Mouse (Mus musculus): ENCODE results near the gene Alg14. TPM values are rescaled to one million over a fixed set of nuclear protein-coding genes. Genes with fewer than 3 reads are reported as not detected.

Alg14 gene
- polyA plus RNA-seq, 1 experiment from 2014 or later, result 15.0 TPM

DNA sequence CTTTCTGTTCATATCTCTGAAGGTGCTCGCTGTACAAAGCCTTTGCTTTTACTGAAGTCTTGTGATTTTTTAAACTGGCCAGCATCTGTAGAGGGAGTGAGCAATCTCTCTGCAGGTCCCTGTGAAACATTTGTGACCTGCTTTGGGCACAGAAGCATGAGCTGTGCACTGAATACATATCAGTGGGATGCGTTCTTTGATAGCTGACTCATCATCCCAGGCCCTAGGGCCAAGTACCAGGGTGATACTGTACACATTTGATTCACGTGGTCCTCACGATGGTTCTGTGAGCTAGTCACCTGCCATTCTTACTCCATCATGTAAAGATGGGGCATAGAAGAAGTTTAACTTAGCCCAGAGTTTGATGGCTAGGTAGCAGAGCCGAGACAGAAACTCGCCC lies 57.2 kb downstream of the Alg14 start:
- no peak overlapping the region for H3K9ac ChIP-seq (ENCODE audit: low read depth, low read length)

DNA sequence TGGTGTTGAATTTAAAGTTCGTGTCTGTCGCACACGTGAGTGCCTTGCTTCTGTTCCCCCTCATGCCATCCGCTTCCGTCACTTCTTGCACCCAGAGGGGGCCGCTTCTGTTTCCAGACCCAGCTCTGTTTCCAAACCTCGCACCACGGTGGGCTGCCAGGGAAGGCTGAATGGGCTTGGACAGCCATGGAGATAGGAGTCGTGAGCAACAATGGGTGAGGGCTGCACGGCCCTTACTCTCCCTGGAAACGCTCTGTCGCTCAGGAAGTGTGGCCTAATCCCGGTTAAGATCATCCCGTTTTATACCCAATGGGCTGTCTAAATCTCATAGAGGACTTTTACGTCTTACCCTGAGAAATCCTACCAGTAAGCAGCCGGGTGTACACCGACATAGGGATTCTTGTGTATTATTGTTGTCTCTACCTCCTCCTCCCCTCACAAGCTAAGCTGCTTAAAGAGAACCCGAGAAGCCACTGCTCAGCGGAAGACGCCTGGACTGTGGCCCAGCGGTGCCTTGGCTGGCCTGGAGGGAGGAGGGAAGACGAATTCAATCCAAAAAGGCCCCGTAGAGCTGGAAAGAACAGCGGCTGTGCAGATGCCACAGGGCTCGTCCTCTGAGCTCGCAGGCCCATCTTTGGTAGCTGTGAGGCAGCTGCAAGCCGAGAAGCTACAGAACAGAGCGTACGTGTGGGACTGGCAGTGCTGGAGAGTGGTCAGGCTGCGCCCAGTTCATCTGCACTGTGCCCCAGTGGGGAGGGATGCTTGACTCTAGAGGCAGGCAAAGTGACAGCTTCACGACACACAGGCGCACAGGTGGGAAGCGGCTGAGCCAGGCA lies 58.0 kb downstream of the Alg14 start:
- ATAC-seq (ENCODE audit: low read depth), result no peak
- 81% methylated on average over 33 of the region's 33 CpGs for WGBS (ENCODE audit: insufficient replicate concordance)

More for the DNA sequence above, 57.2 kb downstream of the Alg14 start:
- Histone ChIP-seq H3K36me3 (ENCODE audit: control insufficient read depth, insufficient read depth) (no peaks in the 10 kb centered on the region), H3K4me1 (ENCODE audit: control insufficient read depth, low read depth, low read length) (peaks cover 15% of the 10 kb centered on the region), H3K27me3 (ENCODE audit: control insufficient read depth, insufficient read depth, low read depth, low read length) (no peaks in the 10 kb centered on the region), H3K4me3 (ENCODE audit: low read depth, low read length) (no peak overlapping the region), H3K27ac (ENCODE audit: low read length) (no peak overlapping the region), H3K9me3 (replicated peaks; ENCODE audit: control insufficient read depth, low read length) (no peaks in the 10 kb centered on the region), H3K4me2 (ENCODE audit: low read depth, low read length) (no peak overlapping the region)
- 65% methylated on average over 6 of the region's 6 CpGs for WGBS (ENCODE audit: insufficient replicate concordance)
- ATAC-seq (ENCODE audit: low read depth), result no peak

DNA sequence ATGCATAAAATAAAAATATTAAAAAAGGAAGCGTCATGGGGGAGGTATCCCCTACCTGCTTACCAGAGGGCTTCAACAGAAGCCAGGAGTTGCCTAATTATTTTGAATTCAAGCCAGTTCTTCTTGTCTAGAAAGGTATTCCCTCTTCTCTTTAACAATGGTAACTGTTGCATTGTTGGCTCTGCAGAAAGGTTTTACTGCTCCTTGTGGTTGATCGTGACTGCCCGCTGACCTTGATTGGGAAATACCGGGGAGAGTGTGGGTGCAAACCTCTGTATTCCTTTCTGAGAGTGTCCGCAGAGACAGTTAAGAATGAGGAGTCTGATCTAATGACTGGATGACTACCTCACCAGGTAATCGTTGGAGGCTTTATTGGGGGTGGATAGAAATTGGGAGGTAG lies 59.7 kb downstream of the Alg14 start:
- H3K27me3 ChIP-seq (ENCODE audit: control insufficient read depth, insufficient read depth, low read depth, low read length), result no peaks in the 10 kb centered on the region
- 63% methylated on average over 6 of the region's 6 CpGs for WGBS (ENCODE audit: insufficient replicate concordance)
- no peaks in the 10 kb centered on the region for H3K9me3 ChIP-seq (replicated peaks; ENCODE audit: control insufficient read depth, low read length)
- no peak overlapping the region for H3K27ac ChIP-seq (ENCODE audit: low read length)
- ATAC-seq (ENCODE audit: low read depth), result no peak
- peaks cover 4% of the 10 kb centered on the region; the same call in 1 of the 2 replicates for H3K4me1 ChIP-seq (ENCODE audit: control insufficient read depth, low read depth, low read length)
- no peak overlapping the region for H3K4me3 ChIP-seq (ENCODE audit: low read depth, low read length)
- H3K9ac ChIP-seq (ENCODE audit: low read depth, low read length), result no peak overlapping the region
- H3K4me2 ChIP-seq (ENCODE audit: low read depth, low read length), result no peak overlapping the region
- no peaks in the 10 kb centered on the region for H3K36me3 ChIP-seq (ENCODE audit: control insufficient read depth, insufficient read depth)

More for the DNA sequence above, 58.0 kb downstream of the Alg14 start:
- Histone ChIP-seq H3K27me3 (ENCODE audit: control insufficient read depth, insufficient read depth, low read depth, low read length) (no peaks in the 10 kb centered on the region), H3K27ac (ENCODE audit: low read length) (no peak overlapping the region), H3K36me3 (ENCODE audit: control insufficient read depth, insufficient read depth) (no peaks in the 10 kb centered on the region), H3K9me3 (replicated peaks; ENCODE audit: control insufficient read depth, low read length) (no peaks in the 10 kb centered on the region), H3K9ac (ENCODE audit: low read depth, low read length) (no peak overlapping the region), H3K4me1 (ENCODE audit: control insufficient read depth, low read depth, low read length) (peaks cover 9% of the 10 kb centered on the region), H3K4me2 (ENCODE audit: low read depth, low read length) (no peak overlapping the region), H3K4me3 (ENCODE audit: low read depth, low read length) (no peak overlapping the region)

DNA sequence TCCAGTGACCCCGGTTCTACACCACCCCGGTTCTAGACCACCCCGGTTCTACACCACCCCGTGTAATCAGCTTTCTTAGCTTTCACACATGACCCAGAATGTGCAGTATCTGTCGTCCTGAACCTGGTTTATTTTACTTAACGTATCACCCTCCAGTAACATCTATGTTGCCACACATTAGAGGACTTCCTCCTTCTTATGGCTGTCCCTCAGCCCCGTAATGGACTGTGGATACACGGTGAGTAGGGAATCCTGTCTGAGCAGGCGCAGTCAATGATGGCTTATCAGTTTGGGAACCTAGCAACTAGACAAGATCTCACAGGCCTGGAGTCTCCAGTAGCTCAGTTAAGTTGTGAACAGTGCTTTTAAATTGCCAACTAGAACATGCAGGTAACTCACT lies 62.7 kb downstream of the Alg14 start:
- Histone ChIP-seq H3K27me3 (ENCODE audit: control insufficient read depth, insufficient read depth, low read depth, low read length) (no peaks in the 10 kb centered on the region), H3K4me2 (ENCODE audit: low read depth, low read length) (no peak overlapping the region), H3K36me3 (ENCODE audit: control insufficient read depth, insufficient read depth) (no peaks in the 10 kb centered on the region), H3K4me1 (ENCODE audit: control insufficient read depth, low read depth, low read length) (no peaks in the 10 kb centered on the region; the same call in 1 of the 2 replicates), H3K9ac (ENCODE audit: low read depth, low read length) (no peak overlapping the region), H3K27ac (ENCODE audit: low read length) (no peak overlapping the region), H3K9me3 (replicated peaks; ENCODE audit: control insufficient read depth, low read length) (no peaks in the 10 kb centered on the region), H3K4me3 (ENCODE audit: low read depth, low read length) (no peak overlapping the region)
- WGBS (ENCODE audit: insufficient replicate concordance), result 45% methylated on average over 9 of the region's 9 CpGs
- no peak for ATAC-seq (ENCODE audit: low read depth)

DNA sequence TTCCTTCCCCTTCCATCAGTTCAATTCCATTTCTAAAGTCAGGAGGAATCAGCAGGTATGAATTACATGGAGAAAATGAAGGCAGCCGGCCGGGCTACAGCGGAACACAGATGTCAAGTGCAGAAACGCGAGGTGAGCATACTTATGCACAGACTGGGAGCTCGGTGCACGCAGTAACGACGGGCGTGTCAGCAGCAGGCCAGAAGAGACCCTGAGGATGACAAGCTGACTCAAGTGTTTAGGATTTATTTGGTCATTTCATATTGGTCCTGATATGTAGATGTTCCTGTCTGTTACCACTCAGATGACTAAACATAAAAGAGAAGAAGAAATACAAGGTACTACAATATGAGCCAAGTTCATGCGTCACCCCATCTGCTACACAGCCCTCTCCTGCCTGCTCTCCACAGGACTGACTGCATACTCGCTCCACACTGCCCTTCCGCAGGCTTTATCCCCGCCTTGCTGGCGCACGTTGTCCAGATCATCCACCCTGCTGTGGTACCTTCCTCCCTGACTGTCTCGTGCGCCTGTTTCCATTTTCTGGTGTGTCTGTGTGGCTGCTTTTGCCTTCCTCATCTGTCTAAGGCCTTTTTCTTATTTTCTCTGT lies 63.4 kb downstream of the Alg14 start:
- H3K4me2 ChIP-seq (ENCODE audit: low read depth, low read length), result no peak overlapping the region
- H3K9me3 ChIP-seq (replicated peaks; ENCODE audit: control insufficient read depth, low read length), result no peaks in the 10 kb centered on the region
- H3K36me3 ChIP-seq (ENCODE audit: control insufficient read depth, insufficient read depth), result no peaks in the 10 kb centered on the region
- WGBS (ENCODE audit: insufficient replicate concordance), result 74% methylated on average over 18 of the region's 18 CpGs
- no peak overlapping the region for H3K9ac ChIP-seq (ENCODE audit: low read depth, low read length)
- H3K4me3 ChIP-seq (ENCODE audit: low read depth, low read length), result no peak overlapping the region
- no peak for ATAC-seq (ENCODE audit: low read depth)
- H3K27me3 ChIP-seq (ENCODE audit: control insufficient read depth, insufficient read depth, low read depth, low read length), result no peaks in the 10 kb centered on the region
- H3K4me1 ChIP-seq (ENCODE audit: control insufficient read depth, low read depth, low read length), result no peaks in the 10 kb centered on the region; the same call in 1 of the 2 replicates
- no peak overlapping the region for H3K27ac ChIP-seq (ENCODE audit: low read length)

DNA sequence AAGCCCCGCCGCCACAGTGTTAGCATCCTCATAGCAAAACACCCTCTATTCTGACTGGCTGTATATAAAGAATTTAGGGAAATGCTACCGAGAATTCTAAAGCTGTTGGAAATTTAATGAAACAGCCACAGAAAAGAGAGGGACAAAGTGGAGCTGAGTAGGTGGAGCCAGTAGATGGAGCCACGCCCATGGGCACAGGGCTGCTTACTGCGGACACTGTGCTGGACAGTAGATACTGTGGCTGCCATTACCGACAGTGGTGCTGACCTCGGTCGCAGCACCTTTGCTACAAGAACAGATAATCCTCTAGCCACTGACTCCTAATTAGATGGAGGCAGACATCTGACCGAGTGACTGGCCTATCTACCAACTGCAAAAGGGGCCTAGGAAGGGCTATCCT lies 64.0 kb downstream of the Alg14 start:
- no peaks in the 10 kb centered on the region for H3K9me3 ChIP-seq (replicated peaks; ENCODE audit: control insufficient read depth, low read length)
- WGBS (ENCODE audit: insufficient replicate concordance), result 70% methylated on average over 9 of the region's 9 CpGs
- no peaks in the 10 kb centered on the region; the same call in 1 of the 2 replicates for H3K4me1 ChIP-seq (ENCODE audit: control insufficient read depth, low read depth, low read length)
- H3K36me3 ChIP-seq (ENCODE audit: control insufficient read depth, insufficient read depth), result no peaks in the 10 kb centered on the region
- no peak overlapping the region for H3K4me2 ChIP-seq (ENCODE audit: low read depth, low read length)
- no peaks in the 10 kb centered on the region for H3K27me3 ChIP-seq (ENCODE audit: control insufficient read depth, insufficient read depth, low read depth, low read length)
- no peak overlapping the region for H3K4me3 ChIP-seq (ENCODE audit: low read depth, low read length)
- no peak overlapping the region for H3K27ac ChIP-seq (ENCODE audit: low read length)
- no peak for ATAC-seq (ENCODE audit: low read depth)
- H3K9ac ChIP-seq (ENCODE audit: low read depth, low read length), result no peak overlapping the region

DNA sequence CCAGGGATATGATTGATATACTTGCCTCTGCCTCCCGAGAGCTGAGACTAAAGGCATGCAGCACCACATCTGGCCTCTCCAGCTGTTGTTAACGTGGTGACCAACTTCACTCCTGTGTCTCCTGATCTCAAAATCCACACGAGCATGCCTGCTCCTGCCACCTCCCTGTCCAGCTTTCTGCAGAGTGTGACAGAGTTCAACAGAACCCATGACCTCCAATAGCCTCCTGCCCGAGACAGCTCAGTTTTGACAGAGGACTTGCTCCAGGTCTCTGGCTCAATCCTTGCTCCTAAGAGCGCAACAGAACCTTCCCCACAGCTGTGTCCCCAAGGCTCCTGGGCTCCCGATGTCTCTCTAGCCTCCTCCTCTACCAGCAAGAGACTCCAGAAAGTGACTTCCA lies 64.5 kb downstream of the Alg14 start:
- ATAC-seq (ENCODE audit: low read depth), result no peak
- H3K4me3 ChIP-seq (ENCODE audit: low read depth, low read length), result no peak overlapping the region
- no peak overlapping the region for H3K27ac ChIP-seq (ENCODE audit: low read length)
- WGBS (ENCODE audit: insufficient replicate concordance), result 61% methylated on average over 6 of the region's 6 CpGs
- no peaks in the 10 kb centered on the region for H3K9me3 ChIP-seq (replicated peaks; ENCODE audit: control insufficient read depth, low read length)
- no peaks in the 10 kb centered on the region for H3K36me3 ChIP-seq (ENCODE audit: control insufficient read depth, insufficient read depth)
- no peaks in the 10 kb centered on the region; the same call in 1 of the 2 replicates for H3K4me1 ChIP-seq (ENCODE audit: control insufficient read depth, low read depth, low read length)
- no peak overlapping the region for H3K9ac ChIP-seq (ENCODE audit: low read depth, low read length)
- H3K27me3 ChIP-seq (ENCODE audit: control insufficient read depth, insufficient read depth, low read depth, low read length), result no peaks in the 10 kb centered on the region
- H3K4me2 ChIP-seq (ENCODE audit: low read depth, low read length), result no peak overlapping the region

DNA sequence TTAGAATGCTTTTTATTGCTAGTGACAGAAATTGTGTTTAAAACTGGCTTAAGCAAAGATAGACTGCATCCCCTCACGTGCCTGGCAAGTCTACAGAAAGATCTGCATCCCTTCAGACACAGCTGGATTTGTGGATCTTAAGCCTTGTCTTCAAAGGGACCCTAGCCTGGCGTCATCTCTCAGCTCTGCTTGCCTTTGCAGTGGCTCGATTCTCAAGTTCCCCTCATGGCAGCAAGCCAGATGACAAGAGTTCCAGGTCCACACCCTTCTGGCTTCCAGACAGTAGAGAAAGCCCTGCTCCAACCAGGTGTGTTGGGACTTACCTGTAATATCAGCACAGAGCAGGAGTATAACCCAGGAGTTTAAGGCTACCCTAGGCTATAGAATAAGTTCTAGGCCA lies 65.5 kb downstream of the Alg14 start:
- Histone ChIP-seq H3K27ac (ENCODE audit: low read length) (no peak overlapping the region), H3K27me3 (ENCODE audit: control insufficient read depth, insufficient read depth, low read depth, low read length) (no peaks in the 10 kb centered on the region), H3K4me2 (ENCODE audit: low read depth, low read length) (no peak overlapping the region), H3K9ac (ENCODE audit: low read depth, low read length) (no peak overlapping the region), H3K36me3 (ENCODE audit: control insufficient read depth, insufficient read depth) (no peaks in the 10 kb centered on the region), H3K9me3 (replicated peaks; ENCODE audit: control insufficient read depth, low read length) (no peaks in the 10 kb centered on the region), H3K4me1 (ENCODE audit: control insufficient read depth, low read depth, low read length) (no peaks in the 10 kb centered on the region), H3K4me3 (ENCODE audit: low read depth, low read length) (no peak overlapping the region)
- WGBS (ENCODE audit: insufficient replicate concordance), result 68% methylated on average over 3 of the region's 3 CpGs
- no peak for ATAC-seq (ENCODE audit: low read depth)

DNA sequence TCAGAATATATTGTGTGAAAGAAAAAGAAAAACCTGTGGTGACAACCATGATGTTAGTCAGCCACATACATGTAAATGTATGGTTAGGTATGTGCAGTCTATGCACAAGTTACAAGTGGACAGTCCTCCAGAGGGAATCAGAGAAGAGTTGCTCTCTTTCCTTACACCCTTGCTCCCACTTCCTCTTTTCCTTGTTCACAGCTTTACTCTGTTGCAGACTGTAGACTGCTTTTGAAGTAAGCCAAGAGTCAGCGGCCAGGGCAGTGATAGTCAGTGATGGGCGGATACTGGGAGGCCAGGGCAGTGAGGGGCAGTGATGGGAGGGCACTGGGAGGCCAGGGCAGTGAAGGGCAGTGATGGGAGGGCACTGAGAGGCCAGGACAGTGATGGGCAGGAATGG lies 66.7 kb downstream of the Alg14 start:
- Histone ChIP-seq H3K27me3 (ENCODE audit: control insufficient read depth, insufficient read depth, low read depth, low read length) (no peaks in the 10 kb centered on the region), H3K4me2 (ENCODE audit: low read depth, low read length) (no peak overlapping the region), H3K9ac (ENCODE audit: low read depth, low read length) (no peak overlapping the region), H3K4me3 (ENCODE audit: low read depth, low read length) (no peak overlapping the region), H3K36me3 (ENCODE audit: control insufficient read depth, insufficient read depth) (no peaks in the 10 kb centered on the region), H3K27ac (ENCODE audit: low read length) (no peak overlapping the region), H3K9me3 (replicated peaks; ENCODE audit: control insufficient read depth, low read length) (no peaks in the 10 kb centered on the region), H3K4me1 (ENCODE audit: control insufficient read depth, low read depth, low read length) (no peaks in the 10 kb centered on the region)
- ATAC-seq (ENCODE audit: low read depth), result no peak
- 30% methylated on average over 2 of the region's 2 CpGs for WGBS (ENCODE audit: insufficient replicate concordance)

All from liver, embryonic 16.5 days (tissue).